Mouse (Mus musculus): Measurements from ENCODE around the gene Tsc22d1.

Gene Tsc22d1

DNA sequence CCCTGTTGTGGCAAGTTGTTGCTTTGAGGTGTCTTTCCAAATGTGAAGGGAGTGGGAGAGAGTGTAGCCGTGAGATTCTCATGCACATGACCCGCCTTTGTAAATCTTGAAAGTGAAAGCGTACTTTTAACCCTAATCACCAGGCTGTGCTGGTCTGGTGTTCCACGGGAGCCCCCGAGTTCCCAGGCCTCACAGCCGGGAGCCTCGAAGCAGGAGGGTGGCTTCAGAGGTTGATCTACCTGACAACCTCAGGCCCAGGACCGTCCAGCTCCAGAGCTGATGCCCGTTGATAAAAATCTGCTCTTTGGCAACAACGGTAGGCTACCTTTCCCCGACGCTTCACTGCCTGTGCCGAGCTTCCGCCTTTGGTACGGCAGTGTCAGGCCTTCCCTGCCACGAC lies 72.8 kb downstream of the Tsc22d1 start:
- no peak for DNase-seq (ENCODE audit: low spot score in 2 of 2)

GRCm38 (mm10) chr14:76488101-76489044 lies 73.6 kb downstream of the Tsc22d1 start:
- no peak for DNase-seq (ENCODE audit: low spot score in 2 of 2)

DNA sequence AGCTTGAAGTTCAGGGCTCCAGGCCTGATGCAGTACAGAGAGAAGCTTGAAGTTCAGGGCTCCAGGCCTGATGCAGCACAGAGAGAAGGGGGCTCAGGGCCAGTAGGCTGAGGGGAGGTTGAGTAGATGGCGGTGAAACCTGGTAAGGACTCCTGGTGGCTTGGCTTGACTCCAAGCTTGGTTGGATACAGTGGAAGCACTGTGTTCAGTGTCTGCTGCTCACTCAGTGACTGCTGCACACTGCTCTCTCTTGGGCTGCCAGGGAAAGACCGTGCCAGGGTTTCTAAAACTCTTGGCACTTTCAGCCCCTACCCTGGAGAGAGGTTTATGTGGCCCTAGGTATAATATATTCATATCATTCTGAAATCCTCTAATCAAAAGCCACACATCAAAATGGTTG lies 74.4 kb downstream of the Tsc22d1 start:
- no peak for DNase-seq (ENCODE audit: low spot score in 2 of 2)

- no peak for DNase-seq (ENCODE audit: low spot score in 2 of 2)
These were observed 80.3 kb downstream of the Tsc22d1 start for GRCm38 (mm10) chr14:76495022-76495421.

DNA sequence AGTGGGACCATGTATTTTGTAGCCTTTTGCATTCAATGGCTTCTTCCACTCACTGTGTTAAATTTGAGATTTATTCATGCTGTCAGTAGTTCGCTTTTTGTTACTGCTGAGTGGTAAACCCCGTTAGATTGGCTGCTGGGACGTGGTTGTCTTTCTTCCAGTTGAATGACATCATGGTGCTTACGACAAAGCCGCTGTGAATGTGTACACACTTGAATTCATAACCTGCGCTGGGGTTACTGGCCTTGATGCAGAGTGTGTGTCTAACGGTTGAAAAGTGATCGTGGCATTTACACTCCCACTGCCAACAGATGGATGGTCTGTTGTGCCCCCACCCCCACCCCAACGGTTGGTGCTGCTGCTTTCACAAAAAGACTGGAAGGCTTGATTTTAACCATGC lies 82.4 kb downstream of the Tsc22d1 start:
- no peak for DNase-seq (ENCODE audit: low spot score in 2 of 2)

DNA sequence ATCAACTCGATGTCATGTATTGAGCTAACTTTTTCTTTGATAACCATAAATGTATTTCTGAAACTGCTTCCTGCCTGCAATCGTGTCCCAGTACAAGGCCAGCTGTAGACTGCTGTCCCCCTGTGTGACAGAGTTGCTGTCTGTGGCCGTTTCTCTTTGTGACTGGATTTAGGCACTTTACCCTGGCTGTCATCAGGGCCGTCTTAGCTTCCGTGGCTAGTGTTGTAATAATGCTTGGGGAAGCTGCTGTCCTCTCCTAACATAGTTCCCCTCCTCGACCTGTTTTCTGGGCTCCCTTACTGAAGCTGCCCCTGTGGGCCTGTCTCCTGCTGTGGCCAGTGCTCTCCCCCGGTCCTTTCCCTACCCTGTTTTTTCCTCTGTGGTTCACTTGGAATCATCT lies 83.4 kb downstream of the Tsc22d1 start:
- DNase-seq (ENCODE audit: low spot score in 2 of 2): no peak

- DNase-seq (ENCODE audit: low spot score in 2 of 2): no peak
These were observed 84.7 kb downstream of the Tsc22d1 start for GRCm38 (mm10) chr14:76499492-76499891.

- no peak for DNase-seq (ENCODE audit: low spot score in 2 of 2)
These were observed 85.3 kb downstream of the Tsc22d1 start for GRCm38 (mm10) chr14:76500036-76500435.

- DNase-seq (ENCODE audit: low spot score in 2 of 2): no peak
These were observed 88.6 kb downstream of the Tsc22d1 start for GRCm38 (mm10) chr14:76503231-76503851.

DNA sequence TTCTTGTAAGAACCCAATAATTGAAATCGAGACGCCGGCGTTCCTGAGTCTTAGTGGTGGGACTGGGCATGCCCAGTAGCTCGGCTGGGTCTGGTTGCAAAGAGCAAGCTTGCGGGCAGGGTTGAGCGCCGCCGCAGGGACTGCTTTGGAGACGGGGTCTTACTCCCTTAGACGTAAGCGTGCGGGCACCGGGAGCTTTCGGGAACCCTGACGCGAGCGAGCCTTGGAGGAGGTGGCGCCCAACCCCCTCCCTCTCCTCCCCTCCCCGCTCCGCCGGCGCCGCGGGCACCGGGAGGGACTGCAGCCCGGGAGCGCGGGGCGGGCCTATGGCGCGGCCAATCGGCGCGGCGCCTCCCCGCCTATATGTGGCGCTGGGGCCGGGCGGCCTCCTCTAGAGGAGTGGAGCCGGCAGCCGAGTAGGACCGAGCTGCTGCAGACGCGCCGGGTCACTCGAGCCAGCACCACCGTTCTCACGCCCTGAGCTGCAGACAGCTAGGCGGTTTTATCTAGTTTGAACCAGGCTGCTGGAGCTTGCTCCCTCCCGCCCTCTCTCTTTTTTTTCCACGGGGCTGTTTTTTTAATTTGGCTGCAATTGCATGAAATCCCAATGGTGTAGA lies 89.5 kb downstream of the Tsc22d1 start:
- peak; percentile 91 to 93 for DNase-seq (ENCODE audit: low spot score in 2 of 2)

- no peak for DNase-seq (ENCODE audit: low spot score in 2 of 2)
These were observed 90.3 kb downstream of the Tsc22d1 start for GRCm38 (mm10) chr14:76505101-76505438.

- DNase-seq (ENCODE audit: low spot score in 2 of 2): peak; percentile 78 to 83
These were observed 90.9 kb downstream of the Tsc22d1 start for GRCm38 (mm10) chr14:76505439-76506220.

DNA sequence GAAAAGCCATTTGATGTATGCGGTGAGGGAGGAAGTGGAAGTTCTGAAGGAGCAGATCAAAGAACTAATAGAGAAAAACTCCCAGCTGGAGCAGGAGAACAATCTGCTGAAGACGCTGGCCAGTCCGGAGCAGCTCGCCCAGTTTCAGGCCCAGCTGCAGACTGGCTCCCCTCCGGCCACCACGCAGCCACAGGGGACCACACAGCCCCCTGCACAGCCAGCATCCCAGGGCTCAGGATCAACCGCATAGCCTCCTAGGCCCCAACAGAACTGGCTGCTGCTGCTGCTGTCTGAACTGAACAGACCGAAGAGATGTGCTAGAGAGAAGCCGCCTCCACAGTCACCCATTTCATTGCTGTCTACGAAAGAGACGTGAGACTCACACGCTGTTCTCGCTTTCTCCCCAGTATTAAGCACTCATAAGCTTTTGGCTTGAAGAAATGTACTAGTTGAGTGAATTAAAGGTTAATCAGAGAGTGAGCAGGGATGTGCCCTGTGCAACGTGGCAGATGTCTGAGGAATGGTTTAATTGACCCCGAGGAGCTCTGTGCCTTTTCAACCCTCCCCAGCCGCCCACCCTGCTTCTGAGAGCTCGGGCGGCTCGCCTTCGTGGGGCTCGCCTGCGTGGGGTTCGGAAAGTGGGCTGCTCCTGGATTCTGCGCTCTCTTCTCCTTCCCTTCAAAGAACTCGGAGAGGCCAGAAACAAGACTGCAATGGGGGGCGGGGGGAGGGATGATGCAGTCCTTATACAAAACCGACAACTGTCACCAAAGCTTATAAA lies 91.9 kb downstream of the Tsc22d1 start:
- DNase-seq (ENCODE audit: low spot score in 2 of 2): peak in 1 of 2 experiments; percentile 52

- no peak for DNase-seq (ENCODE audit: low spot score in 2 of 2)
These were observed 92.6 kb downstream of the Tsc22d1 start for GRCm38 (mm10) chr14:76507357-76507756.

GRCm38 (mm10) chr14:76507804-76508500 lies 93.2 kb downstream of the Tsc22d1 start:
- DNase-seq (ENCODE audit: low spot score in 2 of 2): no peak

- DNase-seq (ENCODE audit: low spot score in 2 of 2): no peak
These were observed 93.9 kb downstream of the Tsc22d1 start for GRCm38 (mm10) chr14:76508701-76509100.

GRCm38 (mm10) chr14:76511971-76512370 lies 97.2 kb downstream of the Tsc22d1 start:
- no peak for DNase-seq (ENCODE audit: low spot score in 2 of 2)

DNA sequence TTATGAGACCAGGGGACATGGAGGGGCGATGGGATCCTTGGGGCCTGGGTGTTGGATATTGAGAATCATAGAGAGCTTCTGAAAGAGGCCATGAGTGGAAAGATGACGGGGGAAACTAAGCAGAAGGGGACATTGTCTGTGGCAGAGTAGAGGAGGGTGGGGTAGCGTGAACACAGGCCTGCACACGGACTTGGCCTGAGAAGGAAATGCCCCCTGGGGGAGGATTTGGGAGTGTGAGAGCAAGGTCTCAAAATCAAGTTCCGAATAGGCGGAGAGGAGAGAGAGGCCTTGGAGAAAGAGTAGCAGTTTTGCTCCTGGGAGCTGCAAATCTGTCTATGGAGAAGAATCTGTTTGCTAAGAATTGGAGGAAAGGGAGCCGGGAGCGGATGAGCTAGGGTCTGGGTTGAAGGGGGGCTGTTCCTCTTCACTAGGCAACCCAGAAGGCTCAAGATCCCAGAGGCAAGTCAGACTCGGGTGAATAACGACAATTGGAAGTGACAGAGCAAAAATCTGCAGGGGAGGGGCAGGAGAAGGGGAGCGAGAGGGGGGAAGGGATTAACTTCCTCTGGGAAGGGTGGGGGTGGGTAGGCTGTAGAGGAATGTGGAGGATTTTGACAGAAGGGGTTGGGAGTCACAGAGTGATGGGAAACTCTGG lies 98.8 kb downstream of the Tsc22d1 start:
- no peak for DNase-seq (ENCODE audit: low spot score in 2 of 2)

- DNase-seq (ENCODE audit: low spot score in 2 of 2): no peak
These were observed 99.4 kb downstream of the Tsc22d1 start for GRCm38 (mm10) chr14:76514050-76514585.

- no peak for DNase-seq (ENCODE audit: low spot score in 2 of 2)
These were observed 100.9 kb downstream of the Tsc22d1 start for GRCm38 (mm10) chr14:76515620-76516019.
